Mouse (Mus musculus): ENCODE measurements around the gene Zfp335.

GRCm38 (mm10) chr2:164912151-164912550 is 594 bp upstream of the Zfp335 start:
- TF ChIP-seq CTCF (IDR thresholded peaks at IDR 0.05; ENCODE audit: borderline replicate concordance, insufficient read depth, low read length) (no peak), POLR2A (IDR thresholded peaks at IDR 0.05; ENCODE audit: low read depth, low read length) (no peak; the same call in 1 of the 2 replicates)

All from embryonic fibroblast, embryonic 13.5 days (primary cell).